Mouse (Mus musculus): ENCODE data around the gene Tns3.
"Not testable (repeated sequence)": the region's sequence is repeated elsewhere in the genome, so short reads cannot be mapped to it uniquely, and the experiment has no call there.

Gene Tns3

GRCm38 (mm10) chr11:8572762-8573161, 91.6 kb downstream of the Tns3 start:
- no peak for DNase-seq

GRCm38 (mm10) chr11:8569232-8570028, 94.9 kb downstream of the Tns3 start:
- peak; percentile 58 for DNase-seq

GRCm38 (mm10) chr11:8568829-8569228, 95.5 kb downstream of the Tns3 start:
- no peak for DNase-seq

GRCm38 (mm10) chr11:8566250-8566853, 98.0 kb downstream of the Tns3 start:
- DNase-seq: peak; percentile 57

- no peak for DNase-seq
Measured at GRCm38 (mm10) chr11:8558761-8559282, 105.5 kb downstream of the Tns3 start.

- peak; percentile 31 for DNase-seq
Measured at GRCm38 (mm10) chr11:8558258-8558657, 106.1 kb downstream of the Tns3 start.

- peak; percentile 38 for DNase-seq
Measured at GRCm38 (mm10) chr11:8557006-8557405, 107.3 kb downstream of the Tns3 start.

GRCm38 (mm10) chr11:8551710-8552109, 112.6 kb downstream of the Tns3 start:
- no peak for DNase-seq

GRCm38 (mm10) chr11:8547661-8548060, 116.7 kb downstream of the Tns3 start:
- no peak for DNase-seq

- peak; percentile 51 for DNase-seq
Measured at GRCm38 (mm10) chr11:8545798-8546197, 118.5 kb downstream of the Tns3 start.

- DNase-seq: no peak
Measured at GRCm38 (mm10) chr11:8544355-8544754, 120.0 kb downstream of the Tns3 start.

- no peak for DNase-seq
Measured at GRCm38 (mm10) chr11:8541222-8541815, 123.0 kb downstream of the Tns3 start.

GRCm38 (mm10) chr11:8539593-8540265, 124.6 kb downstream of the Tns3 start:
- no peak for DNase-seq

GRCm38 (mm10) chr11:8537013-8537614, 127.2 kb downstream of the Tns3 start:
- peak; percentile 70 for DNase-seq

GRCm38 (mm10) chr11:8534893-8535292, 129.4 kb downstream of the Tns3 start:
- DNase-seq: peak; percentile 81

- DNase-seq: not testable (repeated sequence)
Measured at GRCm38 (mm10) chr11:8532771-8533170, 131.6 kb downstream of the Tns3 start.

GRCm38 (mm10) chr11:8532112-8532747, 132.1 kb downstream of the Tns3 start:
- no peak for DNase-seq

- no peak for DNase-seq
Measured at GRCm38 (mm10) chr11:8530506-8530905, 133.8 kb downstream of the Tns3 start.

GRCm38 (mm10) chr11:8530036-8530435, 134.3 kb downstream of the Tns3 start:
- DNase-seq: no peak

GRCm38 (mm10) chr11:8525463-8526145, 138.7 kb downstream of the Tns3 start:
- DNase-seq: no peak

- peak; percentile 92 for DNase-seq
Measured at GRCm38 (mm10) chr11:8523344-8524126, 140.8 kb downstream of the Tns3 start.
